Mouse (Mus musculus) heart, postnatal 36 days (tissue): ENCODE results near the gene Rdh8. TPM values are rescaled to one million over a fixed set of nuclear protein-coding genes. Genes with fewer than 3 reads are reported as not detected.

Experiments used
- total RNA-seq, 2 experiments: library from RNA; stranded (reverse); gene quantifications; 2 replicates each; pipeline ENCODE4 v1.2.3; 2021

Gene Rdh8
- total RNA-seq, 2 experiments from 2014 or later, result not detected

Other genes starting within 250 kb of the Rdh8 start
- 1 to 10 TPM; 5.7 to 7.0 TPM for gene Zfp846, start 237.2 kb upstream of the Rdh8 start, total RNA-seq
- gene Ubl5, start 175.6 kb upstream of the Rdh8 start, total RNA-seq, result 100 to 1,000 TPM; 219 to 255 TPM
- 10 to 100 TPM; 10.1 to 10.2 TPM for gene Fbxl12, start 173.7 kb upstream of the Rdh8 start, total RNA-seq
- gene Pin1, start 166.4 kb upstream of the Rdh8 start, total RNA-seq, result 10 to 100 TPM; 17.5 to 19.0 TPM
- under 1 TPM; 0.19 to 0.31 TPM for gene Olfm2, start 72.2 kb upstream of the Rdh8 start, total RNA-seq
- gene Col5a3, start 3.4 kb upstream of the Rdh8 start, total RNA-seq, result 10 to 100 TPM; 17.2 to 22.0 TPM
- gene A230050P20Rik, start 50.1 kb downstream of the Rdh8 start, total RNA-seq, result 1 to 10 TPM; 4.2 to 4.6 TPM
- 1 to 10 TPM; 3.9 to 4.0 TPM for gene Angptl6, start 61.2 kb downstream of the Rdh8 start, total RNA-seq
- 1 to 10 TPM; 5.8 to 8.7 TPM for gene Ppan, start 69.7 kb downstream of the Rdh8 start, total RNA-seq
- 100 to 1,000 TPM; 104 to 117 TPM for gene Eif3g, start 80.1 kb downstream of the Rdh8 start, total RNA-seq
- gene Dnmt1, start 141.4 kb downstream of the Rdh8 start, total RNA-seq, result 10 to 100 TPM; 13.0 to 13.6 TPM
- gene S1pr2, start 158.3 kb downstream of the Rdh8 start, total RNA-seq, result 1 to 10 TPM; 3.9 to 5.1 TPM
- gene Mrpl4, start 184.2 kb downstream of the Rdh8 start, total RNA-seq, result 100 to 1,000 TPM; 139 to 148 TPM
- gene Icam1, start 197.5 kb downstream of the Rdh8 start, total RNA-seq, result 1 to 10 TPM; 8.5 to 9.9 TPM
- gene Icam4, start 210.9 kb downstream of the Rdh8 start, total RNA-seq, result 1 to 10 TPM in 1 of 2 experiments, under 1 TPM in 1; 0.65 to 1.1 TPM
- not detected for gene Icam5, start 213.6 kb downstream of the Rdh8 start, total RNA-seq
- not detected for gene Zglp1, start 248.6 kb downstream of the Rdh8 start, total RNA-seq